Mouse (Mus musculus) frontal cortex, postnatal 36 days (tissue): Measurements from ENCODE around the gene Dnttip1.
A peak's percentile ranks its signal among the peaks of the same experiment; 100 is the strongest.
"Not testable (repeated sequence)": the region's sequence is repeated elsewhere in the genome, so short reads cannot be mapped to it uniquely, and the experiment has no call there.

Experiments
- DNase-seq, 2 experiments: peaks; one replicate each; pipeline ENCODE4 v3.0.0; 2022; ENCODE audit warnings: low spot score in 2 of 2

The Dnttip1 gene

DNA sequence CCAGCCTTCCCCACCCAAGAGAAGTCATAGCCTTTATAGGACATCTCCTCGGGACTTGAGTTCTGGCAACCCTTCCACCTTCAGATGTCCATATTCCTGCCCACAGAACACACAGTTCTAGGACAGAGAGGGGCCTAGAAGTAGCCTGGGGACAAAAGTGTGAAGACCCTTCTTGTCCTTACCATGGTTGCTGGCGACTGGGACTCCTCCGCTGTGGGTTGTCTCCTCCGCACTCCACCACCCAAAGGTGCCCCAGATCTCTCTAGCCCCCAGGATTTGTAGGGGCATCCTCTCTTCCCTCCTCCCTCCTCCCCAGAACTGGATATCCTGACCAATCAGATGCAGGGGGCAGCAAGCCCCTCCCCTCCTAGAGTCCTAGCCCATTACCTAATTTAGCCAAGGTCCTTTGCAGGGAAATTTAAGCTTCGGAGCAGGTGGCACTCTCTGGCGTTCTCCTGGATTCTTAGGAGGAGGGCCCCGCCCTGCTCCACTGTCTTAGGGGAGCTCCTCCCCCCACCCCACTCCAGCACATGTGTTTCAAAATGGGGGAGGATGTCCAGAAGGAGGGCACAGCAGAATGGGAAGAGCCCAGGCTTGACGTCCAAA is 33.8 kb downstream of the Dnttip1 start, which contains the start of gene Tnnc2:
TSS of gene Tnnc2 (minus strand) at position 487 of the 606 bp plus-strand sequence.
- DNase-seq = no peak

DNA sequence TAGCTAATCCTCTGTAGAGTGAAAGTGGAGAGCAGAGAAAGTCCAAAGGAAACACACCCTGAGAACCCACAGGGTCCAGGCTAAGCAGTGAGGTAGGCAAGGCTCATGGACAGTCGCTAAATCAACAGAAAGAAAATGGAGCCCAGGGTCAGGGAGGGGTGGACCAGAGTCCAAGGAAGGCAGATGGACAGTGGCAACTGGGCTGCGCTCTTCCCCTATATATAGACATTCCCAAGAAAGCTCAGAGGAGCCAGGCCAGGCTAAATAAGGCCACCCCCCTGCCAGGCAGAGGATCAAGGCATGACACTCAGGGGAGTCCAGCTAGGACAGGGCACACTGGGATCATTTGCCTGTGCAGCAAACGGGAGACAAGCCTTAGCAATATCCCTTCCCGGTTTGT is 36.1 kb downstream of the Dnttip1 start:
- no peak for DNase-seq

- DNase-seq = no peak
Measured at GRCm38 (mm10) chr2:164783926-164784581, 38.3 kb downstream of the Dnttip1 start.

DNA sequence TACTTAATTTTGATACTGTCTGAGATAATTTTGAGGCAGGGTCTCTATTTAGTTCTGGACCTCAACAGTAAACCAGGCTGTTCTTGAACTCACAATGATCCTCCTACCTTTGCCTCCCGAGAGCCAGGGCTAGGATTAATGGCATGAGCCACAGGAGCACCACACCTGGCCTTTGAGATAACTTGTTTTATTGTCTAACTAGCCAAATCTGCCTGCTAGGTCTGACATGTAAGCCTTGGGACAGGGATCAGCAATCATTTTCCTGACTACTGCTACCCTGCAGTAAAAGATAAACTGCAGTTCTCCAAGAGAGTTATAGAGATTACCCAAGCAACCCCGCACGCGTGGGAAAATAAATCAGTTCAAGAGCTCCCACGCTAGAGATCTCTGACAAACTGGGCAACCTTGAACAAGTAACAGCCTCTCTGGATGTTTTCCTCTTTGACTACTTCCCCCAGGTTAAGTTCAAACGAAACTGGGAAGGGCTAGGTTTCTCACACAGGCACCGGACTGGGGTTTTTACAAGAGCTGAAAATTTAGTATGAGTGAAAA is 39.2 kb downstream of the Dnttip1 start:
- DNase-seq = no peak

GRCm38 (mm10) chr2:164785481-164786387 is 40.0 kb downstream of the Dnttip1 start, which contains the start of gene Snx21:
Gene Snx21, plus strand, starts transcription at chr2:164785823.
- DNase-seq = peak; percentile 82 to 83

GRCm38 (mm10) chr2:164786388-164786885 is 40.7 kb downstream of the Dnttip1 start:
- no peak for DNase-seq

DNA sequence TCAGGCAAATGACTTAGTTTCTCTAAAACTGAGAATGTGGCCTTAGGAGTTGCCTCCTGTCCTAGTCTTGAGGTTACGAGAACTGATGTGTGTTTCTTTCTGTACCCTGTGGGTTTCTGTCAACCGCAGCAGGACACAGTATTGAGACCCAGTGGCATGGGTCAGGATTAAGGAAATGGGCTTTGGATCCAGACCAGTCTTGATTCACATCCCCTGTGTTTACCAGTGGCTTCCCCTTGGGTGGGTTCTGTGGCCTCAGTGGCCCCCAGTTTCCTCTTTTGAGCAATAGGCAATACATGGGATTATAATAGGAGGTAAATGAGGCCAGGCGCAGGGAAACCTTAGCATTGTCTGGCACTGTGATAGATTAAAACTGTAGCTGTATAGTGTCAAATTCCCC is 41.2 kb downstream of the Dnttip1 start:
- DNase-seq = no peak

DNA sequence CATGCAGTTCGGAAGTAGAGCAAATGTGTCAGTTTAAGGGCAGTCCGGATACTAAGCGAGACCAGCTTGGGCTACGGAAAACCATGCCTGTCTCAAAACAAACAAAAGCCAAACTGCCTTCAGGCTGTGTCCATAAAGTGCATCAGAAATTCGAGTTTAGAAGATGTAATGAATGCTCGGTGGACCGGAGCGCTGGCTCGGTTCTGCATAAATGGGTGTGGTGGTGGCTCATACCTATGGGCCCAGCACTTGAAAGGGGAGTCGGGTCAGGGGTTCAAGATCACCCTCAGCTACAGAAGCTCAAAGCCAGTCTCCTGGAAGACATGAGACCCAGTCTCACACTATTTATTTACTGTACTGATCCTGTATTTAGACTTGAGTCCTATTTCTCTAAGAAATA is 42.0 kb downstream of the Dnttip1 start:
- no peak for DNase-seq

DNA sequence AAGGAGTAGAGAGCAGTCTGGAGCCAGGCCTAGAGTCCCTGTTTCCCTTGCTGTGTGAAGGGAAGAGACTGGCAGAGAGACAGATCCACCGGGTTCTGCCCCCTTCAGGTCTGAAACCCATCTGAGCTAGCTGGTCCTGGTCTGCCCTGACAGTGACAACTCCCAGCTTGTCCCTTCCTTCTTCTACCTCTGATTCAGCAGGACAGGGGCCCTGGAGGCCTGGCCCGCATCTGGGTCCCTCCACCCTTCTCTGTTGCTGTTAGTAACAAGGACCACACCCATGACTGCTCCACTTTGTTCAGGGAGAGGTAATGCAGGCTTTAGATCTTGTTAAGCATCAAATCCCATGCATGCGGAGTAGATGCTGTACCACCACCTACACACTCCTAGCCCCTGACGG is 42.6 kb downstream of the Dnttip1 start:
- no peak for DNase-seq

GRCm38 (mm10) chr2:164790451-164790850 is 44.7 kb downstream of the Dnttip1 start:
- DNase-seq = no peak

- DNase-seq = no peak
Measured at GRCm38 (mm10) chr2:164791841-164792261, 46.1 kb downstream of the Dnttip1 start.

GRCm38 (mm10) chr2:164792400-164793190 is 46.8 kb downstream of the Dnttip1 start:
- no peak for DNase-seq

DNA sequence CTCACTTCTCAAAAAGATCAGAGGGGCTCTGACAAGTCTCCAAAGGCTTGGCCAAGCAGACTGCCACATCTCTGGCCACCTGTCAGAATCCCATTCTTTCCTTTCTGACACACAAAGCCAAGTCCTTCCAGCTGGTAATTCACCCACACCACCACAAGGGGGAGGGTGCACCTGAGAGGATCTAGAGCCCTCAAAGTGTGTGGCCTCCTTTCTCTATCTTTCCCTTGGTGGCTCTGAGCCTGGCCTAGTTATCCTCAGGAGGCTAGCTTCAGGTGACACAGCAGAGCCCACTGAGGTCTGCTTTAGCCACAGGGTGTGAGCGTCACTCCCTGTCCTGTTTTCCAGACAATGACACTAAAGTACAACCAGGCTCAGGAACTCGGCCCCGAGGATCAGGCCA is 47.5 kb downstream of the Dnttip1 start:
- DNase-seq = peak; percentile 51 to 63

DNA sequence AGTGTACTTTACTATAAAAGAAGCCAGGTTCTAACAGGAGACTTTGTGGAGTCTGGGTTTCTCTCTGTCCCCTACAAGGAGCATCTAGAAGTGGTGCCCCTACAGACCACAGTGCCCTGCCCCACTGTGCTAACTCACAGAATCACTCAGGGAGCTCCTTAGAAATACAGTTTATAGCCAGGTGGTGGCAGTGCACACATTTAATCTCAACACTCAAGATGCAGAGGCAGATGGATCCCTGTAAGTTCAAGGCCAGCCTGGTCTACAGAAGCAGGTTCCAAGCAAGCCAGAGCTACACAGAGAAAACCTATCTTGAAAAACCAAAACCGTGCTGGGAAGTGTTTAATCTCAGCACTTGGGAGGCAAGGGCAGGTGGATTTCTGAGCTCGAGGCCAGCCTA is 48.0 kb downstream of the Dnttip1 start:
- DNase-seq = no peak

- DNase-seq = peak; percentile 80 to 87
Measured at GRCm38 (mm10) chr2:164794293-164794692, 48.5 kb downstream of the Dnttip1 start.

- DNase-seq = no peak
Measured at GRCm38 (mm10) chr2:164795868-164796267, 50.1 kb downstream of the Dnttip1 start.

GRCm38 (mm10) chr2:164798554-164798953 is 52.8 kb downstream of the Dnttip1 start:
- not testable (repeated sequence) for DNase-seq

DNA sequence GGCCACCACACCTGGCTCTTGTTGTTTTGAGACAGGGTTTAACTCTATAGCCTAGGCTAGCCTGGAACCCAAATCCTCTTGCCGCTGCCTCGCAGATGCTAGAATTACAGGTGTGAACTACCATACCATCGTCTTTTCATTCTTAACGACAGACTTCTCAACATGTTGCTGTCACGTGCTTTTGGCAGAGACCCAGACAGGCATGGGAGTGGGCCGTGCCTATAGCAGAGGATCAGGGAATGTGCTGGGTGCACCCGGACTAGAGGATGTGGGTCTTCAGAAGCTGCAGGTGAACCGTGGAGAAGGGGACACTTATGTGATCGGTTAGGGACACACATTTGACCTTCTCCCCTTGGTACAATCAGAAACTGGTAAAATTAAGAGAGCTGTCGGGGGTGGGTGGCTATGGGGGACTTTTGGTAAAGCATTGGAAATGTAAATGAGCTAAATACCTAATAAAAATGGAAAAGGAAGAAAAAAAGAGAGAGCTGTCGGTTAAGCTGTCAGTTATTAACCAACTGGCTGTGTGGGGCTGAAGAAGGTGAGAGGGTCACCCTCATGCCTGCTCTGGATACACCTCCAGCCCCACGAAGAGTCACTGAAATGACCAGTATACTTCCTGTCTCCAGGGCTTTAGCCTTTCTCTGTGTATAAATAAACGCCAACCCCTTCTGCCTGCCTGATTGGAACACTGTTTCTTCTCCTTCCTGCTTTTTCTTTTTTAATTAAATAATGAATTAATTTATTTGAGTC is 54.6 kb downstream of the Dnttip1 start:
- DNase-seq = no peak

- DNase-seq = no peak
Measured at GRCm38 (mm10) chr2:164803201-164803920, 57.6 kb downstream of the Dnttip1 start.

DNA sequence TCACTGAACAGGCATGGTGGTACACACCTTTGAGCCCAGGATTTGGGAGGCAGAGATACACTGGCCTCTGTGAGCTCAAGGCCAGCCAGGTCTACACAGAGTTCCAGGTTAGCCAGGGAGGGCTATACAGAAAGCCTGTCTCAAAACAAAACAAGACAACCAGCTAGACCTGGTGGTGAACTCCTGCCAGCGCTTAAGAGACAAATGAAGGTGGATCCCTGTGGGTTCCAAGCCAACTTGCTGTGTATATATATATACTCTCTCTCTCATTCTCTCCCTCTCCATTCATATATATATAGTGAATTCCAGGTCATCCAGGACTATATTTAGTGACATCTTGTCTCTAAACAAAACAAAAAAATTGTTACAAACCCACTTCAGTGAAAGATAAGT is 58.1 kb downstream of the Dnttip1 start:
- no peak for DNase-seq
